Mouse (Mus musculus): ENCODE data around the gene Nckap5l. TPM values are rescaled to one million over a fixed set of nuclear protein-coding genes. Genes with fewer than 3 reads are reported as not detected.

Nckap5l gene
- polyA plus RNA-seq, 1 experiment from 2014 or later: 14.9 TPM

GRCm38 (mm10) chr15:99384071-99384470 lies 73.5 kb downstream of the Nckap5l start:
- no peak for ATAC-seq (ENCODE audit: low FRiP score)
- WGBS: 76% methylated on average over 6 of the region's 6 CpGs

GRCm38 (mm10) chr15:99382893-99383292 lies 74.7 kb downstream of the Nckap5l start:
- H3K4me1 ChIP-seq: no peaks in the 10 kb centered on the region
- H3K9ac ChIP-seq: no peak overlapping the region
- H3K36me3 ChIP-seq: no peaks in the 10 kb centered on the region
- no peak overlapping the region for H3K4me2 ChIP-seq (replicated peaks)
- H3K27ac ChIP-seq: no peak overlapping the region
- ATAC-seq (ENCODE audit: low FRiP score): no peak
- no peak overlapping the region for H3K4me3 ChIP-seq
- H3K9me3 ChIP-seq (replicated peaks): no peaks in the 10 kb centered on the region
- no peaks in the 10 kb centered on the region for H3K27me3 ChIP-seq

More at GRCm38 (mm10) chr15:99384071-99384470, 73.5 kb downstream of the Nckap5l start:
- Histone ChIP-seq H3K27me3 (no peaks in the 10 kb centered on the region), H3K9me3 (replicated peaks) (no peaks in the 10 kb centered on the region), H3K4me1 (no peaks in the 10 kb centered on the region), H3K4me3 (no peak overlapping the region), H3K9ac (no peak overlapping the region), H3K27ac (no peak overlapping the region), H3K36me3 (no peaks in the 10 kb centered on the region), H3K4me2 (replicated peaks) (no peak overlapping the region)

GRCm38 (mm10) chr15:99376240-99376639 lies 81.3 kb downstream of the Nckap5l start:
- Histone ChIP-seq H3K36me3 (no peaks in the 10 kb centered on the region), H3K4me2 (replicated peaks) (no peak overlapping the region), H3K27ac (no peak overlapping the region), H3K4me3 (no peak overlapping the region), H3K4me1 (no peaks in the 10 kb centered on the region), H3K9me3 (replicated peaks) (no peaks in the 10 kb centered on the region), H3K27me3 (no peaks in the 10 kb centered on the region), H3K9ac (no peak overlapping the region)
- 92% methylated on average over 5 of the region's 5 CpGs for WGBS
- ATAC-seq (ENCODE audit: low FRiP score): no peak

- Histone ChIP-seq H3K27ac (no peak overlapping the region), H3K4me1 (no peaks in the 10 kb centered on the region), H3K9ac (no peak overlapping the region), H3K9me3 (replicated peaks) (no peaks in the 10 kb centered on the region), H3K4me2 (replicated peaks) (no peak overlapping the region), H3K27me3 (no peaks in the 10 kb centered on the region), H3K4me3 (no peak overlapping the region), H3K36me3 (no peaks in the 10 kb centered on the region)
- 88% methylated on average over 3 of the region's 3 CpGs for WGBS
- no peak for ATAC-seq (ENCODE audit: low FRiP score)
Observed at GRCm38 (mm10) chr15:99375581-99375980, 82.0 kb downstream of the Nckap5l start.

GRCm38 (mm10) chr15:99375036-99375435 lies 82.5 kb downstream of the Nckap5l start:
- H3K4me1 ChIP-seq: no peaks in the 10 kb centered on the region
- no peak overlapping the region for H3K27ac ChIP-seq
- ATAC-seq (ENCODE audit: low FRiP score): no peak
- H3K9me3 ChIP-seq (replicated peaks): no peaks in the 10 kb centered on the region
- 91% methylated on average over 5 of the region's 5 CpGs for WGBS
- no peaks in the 10 kb centered on the region for H3K27me3 ChIP-seq
- no peak overlapping the region for H3K4me3 ChIP-seq
- H3K4me2 ChIP-seq (replicated peaks): no peak overlapping the region
- no peaks in the 10 kb centered on the region for H3K36me3 ChIP-seq
- no peak overlapping the region for H3K9ac ChIP-seq

- Histone ChIP-seq H3K27ac (no peak overlapping the region), H3K4me1 (peaks cover 10% of the 10 kb centered on the region), H3K27me3 (no peaks in the 10 kb centered on the region), H3K9ac (no peak overlapping the region), H3K4me3 (no peak overlapping the region), H3K9me3 (replicated peaks) (no peaks in the 10 kb centered on the region), H3K4me2 (replicated peaks) (no peak overlapping the region), H3K36me3 (no peaks in the 10 kb centered on the region)
- no peak for ATAC-seq (ENCODE audit: low FRiP score)
- 84% methylated on average over 9 of the region's 9 CpGs for WGBS
Observed at GRCm38 (mm10) chr15:99372761-99373160, 84.8 kb downstream of the Nckap5l start.

Other genes with a start within 250 kb of the Nckap5l start
- gene Kcnh3, start 232.9 kb downstream of the Nckap5l start, polyA plus RNA-seq (2016; fragmentation: Nextera tagmentation; extraction: Ambion mirVana): 0.40 TPM in 1 of 2 replicates, not detected in the other
- 178 and 179 TPM in 2 replicates for gene Mcrs1, start 205.8 kb downstream of the Nckap5l start, polyA plus RNA-seq (2016; fragmentation: Nextera tagmentation; extraction: Ambion mirVana)
- gene Prpf40b, start 162.7 kb downstream of the Nckap5l start, polyA plus RNA-seq (2016; fragmentation: Nextera tagmentation; extraction: Ambion mirVana): 82.3 and 83.3 TPM in 2 replicates
- gene Fam186b, start 161.9 kb downstream of the Nckap5l start, polyA plus RNA-seq (2016; fragmentation: Nextera tagmentation; extraction: Ambion mirVana): 0.10 and 0.22 TPM in 2 replicates
- gene Fmnl3, start 87.3 kb downstream of the Nckap5l start, polyA plus RNA-seq (2016; fragmentation: Nextera tagmentation; extraction: Ambion mirVana): 19.7 and 23.4 TPM in 2 replicates
- gene Tmbim6, start 64.9 kb downstream of the Nckap5l start, polyA plus RNA-seq (2016; fragmentation: Nextera tagmentation; extraction: Ambion mirVana): 271 and 274 TPM in 2 replicates
- 18.9 TPM in 2 replicates for gene Bcdin3d, start 17.0 kb upstream of the Nckap5l start, polyA plus RNA-seq (2016; fragmentation: Nextera tagmentation; extraction: Ambion mirVana)
- 2.9 and 5.5 TPM in 2 replicates for gene Faim2, start 70.4 kb upstream of the Nckap5l start, polyA plus RNA-seq (2016; fragmentation: Nextera tagmentation; extraction: Ambion mirVana)
- not detected in 2 replicates for gene Aqp2, start 121.3 kb upstream of the Nckap5l start, polyA plus RNA-seq (2016; fragmentation: Nextera tagmentation; extraction: Ambion mirVana)
- gene Aqp5, start 133.0 kb upstream of the Nckap5l start, polyA plus RNA-seq (2016; fragmentation: Nextera tagmentation; extraction: Ambion mirVana): 2.4 and 2.7 TPM in 2 replicates
- gene Aqp6, start 143.7 kb upstream of the Nckap5l start, polyA plus RNA-seq (2016; fragmentation: Nextera tagmentation; extraction: Ambion mirVana): 1.3 and 2.8 TPM in 2 replicates
- 177 and 185 TPM in 2 replicates for gene Racgap1, start 193.9 kb upstream of the Nckap5l start, polyA plus RNA-seq (2016; fragmentation: Nextera tagmentation; extraction: Ambion mirVana)
- 48.6 and 61.6 TPM in 2 replicates for gene Asic1, start 212.6 kb upstream of the Nckap5l start, polyA plus RNA-seq (2016; fragmentation: Nextera tagmentation; extraction: Ambion mirVana)
- gene Smarcd1, start 244.4 kb upstream of the Nckap5l start, polyA plus RNA-seq (2016; fragmentation: Nextera tagmentation; extraction: Ambion mirVana): 123 and 141 TPM in 2 replicates
- not detected in 2 replicates for gene Gm17349, start 247.7 kb upstream of the Nckap5l start, polyA plus RNA-seq (2016; fragmentation: Nextera tagmentation; extraction: Ambion mirVana)

All from hindbrain, embryonic 12.5 days (tissue).